Mouse (Mus musculus) forebrain, embryonic 13.5 days (tissue): ENCODE data around the gene Tmem141. TPM values are rescaled to one million over a fixed set of nuclear protein-coding genes. Genes with fewer than 3 reads are reported as not detected.

ENCODE experiments used
- ATAC-seq: fragments of 200-750 bp; cut with Nextera tagmentation; 2 replicates; pipeline ENCODE4 v1.8.0; 2017
- H3K27ac ChIP-seq: fragments of 300-500 bp; sonication (generic); 2 replicates; pipeline ENCODE4 v1.5.1; 2015; ENCODE audit warnings: inconsistent platforms, mild to moderate bottlenecking, moderate library complexity
- H3K27me3 ChIP-seq: fragments of 300-500 bp; sonication (generic); 2 replicates; pipeline ENCODE4 v1.6.1; 2015; ENCODE audit warnings: mild to moderate bottlenecking, inconsistent platforms
- H3K36me3 ChIP-seq: fragments of 300-500 bp; sonication (generic); 2 replicates; pipeline ENCODE4 v1.6.1; 2015; ENCODE audit warnings: mild to moderate bottlenecking, inconsistent platforms; ENCODE audit not compliant: poor library complexity, severe bottlenecking
- H3K4me1 ChIP-seq: fragments of 300-500 bp; sonication (generic); 2 replicates; pipeline ENCODE4 v1.6.1; 2015; ENCODE audit warnings: inconsistent platforms
- H3K4me2 ChIP-seq: fragments of 300-500 bp; sonication (generic); 2 replicates; pipeline ENCODE4 v1.6.1; 2015; ENCODE audit warnings: inconsistent platforms, mild to moderate bottlenecking, moderate library complexity
- H3K4me3 ChIP-seq: fragments of 300-500 bp; sonication (generic); 2 replicates; pipeline ENCODE4 v1.5.1; 2015; ENCODE audit warnings: mild to moderate bottlenecking, inconsistent platforms
- H3K9ac ChIP-seq: fragments of 300-500 bp; sonication (generic); 2 replicates; pipeline ENCODE4 v1.6.1; 2015; ENCODE audit warnings: mild to moderate bottlenecking, inconsistent platforms
- H3K9me3 ChIP-seq: fragments of 300-500 bp; sonication (generic); replicated peaks from 2 replicates; pipeline ENCODE4 v1.6.1; 2016; ENCODE audit warnings: inconsistent platforms
- WGBS: fragments of 180-500 bp; shearing (Covaris S2); methylation state at CpG from one replicate; pipeline ENCODE4 v1.1.7; 2015; 5-methylcytosine and 5-hydroxymethylcytosine counted together
- polyA plus RNA-seq: library from polyadenylated mRNA; unstranded; fragments of >200 nt; fragmentation: Nextera tagmentation; extraction: Ambion mirVana; gene quantifications from 2 replicates; pipeline ENCODE4 v1.2.1, GENCODE M21; 2015

The Tmem141 gene
- polyA plus RNA-seq, 1 experiment from 2014 or later: 14.3 TPM

DNA sequence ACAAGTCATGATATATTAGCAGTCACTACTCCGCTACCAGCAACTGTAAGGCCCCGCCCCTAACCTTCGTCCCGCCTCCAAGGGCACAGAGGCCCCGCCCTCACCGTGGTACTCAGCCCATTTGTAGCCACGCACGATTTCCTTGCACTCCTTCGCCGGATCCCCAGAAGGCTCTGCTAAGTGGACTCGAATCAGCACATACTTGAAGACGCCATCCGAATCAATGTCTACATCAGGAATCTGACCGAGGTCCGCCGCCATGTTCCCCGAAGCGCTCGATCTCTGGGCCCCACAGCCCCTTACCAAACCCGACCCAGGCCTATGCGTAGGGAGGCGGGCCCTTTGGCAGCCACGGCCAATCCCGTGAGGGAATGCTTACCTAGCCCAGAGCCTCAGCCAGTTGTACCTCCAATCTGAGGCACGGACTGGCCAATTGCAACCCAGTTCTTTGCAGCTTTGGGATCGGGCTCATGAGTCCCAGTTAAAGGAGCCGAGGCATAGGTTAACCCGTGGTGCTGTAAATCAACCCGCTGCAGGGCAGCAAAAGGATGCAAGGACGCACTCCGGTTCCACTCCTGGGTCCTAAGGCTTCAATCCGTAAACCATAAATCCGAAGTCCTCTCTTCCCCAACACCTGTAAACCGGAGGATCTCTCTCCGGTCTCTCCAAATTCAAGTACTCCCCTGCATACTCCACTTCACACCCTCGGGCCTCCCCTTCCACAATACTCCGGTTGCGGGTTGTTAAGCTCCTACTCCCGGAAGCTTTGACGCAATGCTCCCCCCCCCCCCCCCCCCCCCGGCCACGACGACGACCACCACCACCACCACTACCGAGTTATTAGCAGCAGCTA is 47.0 kb downstream of the Tmem141 start, which contains the start of the genes Mamdc4 and Phpt1:
Gene Mamdc4 (minus strand): TSS at position 267 of the 853 bp plus-strand sequence.
Gene Phpt1 (minus strand): TSS at position 646 of the 853 bp plus-strand sequence.
- peaks cover 57% of the 10 kb centered on the region for H3K4me1 ChIP-seq

DNA sequence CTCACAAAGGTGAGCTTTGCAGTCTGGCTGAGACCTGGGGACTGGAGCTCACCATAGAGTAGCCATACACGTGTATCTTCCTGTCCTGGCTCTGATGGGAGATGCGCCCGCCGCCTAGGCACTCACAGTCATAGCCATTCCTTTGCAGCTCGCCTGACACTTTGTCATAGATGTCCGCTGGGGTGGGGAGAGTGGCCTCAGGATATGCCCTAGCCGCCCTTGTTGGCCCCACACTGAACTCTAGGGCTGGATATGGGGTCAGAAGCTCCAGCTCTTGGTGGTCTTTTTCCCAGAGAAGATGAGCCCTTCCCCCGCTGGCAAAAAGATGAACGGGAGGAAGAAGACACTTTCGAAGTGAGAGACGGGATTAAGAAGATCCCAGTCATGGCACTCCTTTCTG is 47.7 kb downstream of the Tmem141 start:
- peak; percentile 0; the same call in 1 of the 2 replicates for ATAC-seq
- no peak overlapping the region for H3K27ac ChIP-seq
- WGBS: 13% methylated on average over 11 of the region's 11 CpGs

More for the DNA sequence above, 47.0 kb downstream of the Tmem141 start, which contains the start of the genes Mamdc4 and Phpt1:
- peak within 1 kb of the TSS; percentile 92 for H3K4me2 ChIP-seq
- peak within 1 kb of the TSS; percentile 54 for H3K4me3 ChIP-seq
- H3K9me3 ChIP-seq: no peaks in the 10 kb centered on the region
- peak within 1 kb of the TSS; percentile 77 for H3K9ac ChIP-seq
- peak; percentile 99 for ATAC-seq
- H3K27ac ChIP-seq: peak within 1 kb of the TSS; percentile 76
- WGBS: under 1% methylated on average over 44 of the region's 45 CpGs
- peaks cover 43% of the 10 kb centered on the region for H3K27me3 ChIP-seq
- peaks cover 22% of the 10 kb centered on the region for H3K36me3 ChIP-seq

DNA sequence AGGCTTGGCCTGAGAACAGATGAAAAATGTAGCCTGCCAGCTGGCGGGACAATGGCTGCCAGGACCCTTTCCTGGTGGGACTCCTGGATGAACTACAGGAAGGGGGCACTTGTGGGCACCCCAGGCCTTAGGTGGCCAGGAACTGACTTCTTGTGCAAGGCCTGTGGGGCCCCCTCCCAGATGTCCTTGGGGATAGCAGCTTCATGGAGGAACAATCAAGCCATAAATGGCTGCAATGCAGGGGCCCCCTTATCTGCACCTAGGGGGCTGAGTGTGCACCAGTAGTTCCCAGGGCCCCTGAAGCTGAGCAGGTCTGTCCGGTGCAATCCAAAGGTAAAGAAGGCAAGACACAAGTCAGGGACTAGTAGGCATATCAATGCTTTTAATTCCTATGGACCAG is 48.7 kb downstream of the Tmem141 start:
- Histone ChIP-seq H3K4me3 (peak overlapping the region; percentile 54; the same call in 1 of the 2 replicates), H3K4me1 (peaks cover 41% of the 10 kb centered on the region), H3K27me3 (peaks cover 26% of the 10 kb centered on the region), H3K9me3 (no peaks in the 10 kb centered on the region), H3K9ac (peak overlapping the region; percentile 77; the same call in 1 of the 2 replicates), H3K27ac (no peak overlapping the region), H3K4me2 (peak overlapping the region; percentile 92; the same call in 1 of the 2 replicates), H3K36me3 (peaks cover 40% of the 10 kb centered on the region)
- 95% methylated on average over 2 of the region's 2 CpGs for WGBS
- ATAC-seq: no peak

More for the DNA sequence above, 47.7 kb downstream of the Tmem141 start:
- Histone ChIP-seq H3K36me3 (peaks cover 29% of the 10 kb centered on the region), H3K4me2 (peak overlapping the region; percentile 92), H3K9me3 (no peaks in the 10 kb centered on the region), H3K27me3 (peaks cover 36% of the 10 kb centered on the region), H3K4me3 (peak overlapping the region; percentile 54), H3K9ac (peak overlapping the region; percentile 77), H3K4me1 (peaks cover 51% of the 10 kb centered on the region)

DNA sequence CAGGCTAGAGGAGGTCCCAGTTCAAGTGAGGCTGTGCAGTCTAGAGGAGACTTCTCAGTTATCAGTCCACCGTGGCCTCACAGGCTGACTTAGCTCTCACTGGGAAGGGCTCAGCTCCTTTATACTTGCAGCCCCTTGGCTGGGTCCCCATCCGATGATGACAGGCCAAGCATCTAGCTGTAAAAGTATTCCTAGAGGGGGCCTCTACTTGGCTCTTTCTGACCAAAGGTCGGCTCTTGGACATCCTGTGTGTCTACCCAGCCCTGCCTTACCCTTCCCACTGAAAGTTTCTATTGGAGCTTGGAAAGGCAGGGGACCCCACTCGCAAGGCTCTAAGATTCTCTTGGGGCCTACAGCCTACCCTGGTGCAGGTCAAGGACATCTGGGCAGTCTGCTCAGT is 50.6 kb downstream of the Tmem141 start:
- WGBS: 95% methylated on average over 4 of the region's 4 CpGs
- no peak overlapping the region for H3K27ac ChIP-seq

More for the DNA sequence above, 50.6 kb downstream of the Tmem141 start:
- H3K4me3 ChIP-seq: no peak overlapping the region
- peaks cover 57% of the 10 kb centered on the region for H3K36me3 ChIP-seq
- no peaks in the 10 kb centered on the region for H3K9me3 ChIP-seq
- ATAC-seq: no peak
- peaks cover 7% of the 10 kb centered on the region for H3K27me3 ChIP-seq
- H3K9ac ChIP-seq: no peak overlapping the region
- no peak overlapping the region for H3K4me2 ChIP-seq
- H3K4me1 ChIP-seq: peaks cover 28% of the 10 kb centered on the region

Other genes with a start within 250 kb of the Tmem141 start
- gene Sapcd2, start 249.7 kb downstream of the Tmem141 start, polyA plus RNA-seq: 49.4 and 62.3 TPM in 2 replicates
- 0.68 and 0.98 TPM in 2 replicates for gene Entpd2, start 226.1 kb downstream of the Tmem141 start, polyA plus RNA-seq
- 287 and 315 TPM in 2 replicates for gene Npdc1, start 222.7 kb downstream of the Tmem141 start, polyA plus RNA-seq
- gene Fut7, start 198.7 kb downstream of the Tmem141 start, polyA plus RNA-seq: 0.08 TPM in 1 of 2 replicates, not detected in the other
- gene Abca2, start 193.3 kb downstream of the Tmem141 start, polyA plus RNA-seq: 5.7 and 8.2 TPM in 2 replicates
- gene Clic3, start 165.2 kb downstream of the Tmem141 start, polyA plus RNA-seq: 2.4 and 3.2 TPM in 2 replicates
- 62.0 and 65.9 TPM in 2 replicates for gene Paxx, start 160.9 kb downstream of the Tmem141 start, polyA plus RNA-seq
- gene Ptgds, start 152.0 kb downstream of the Tmem141 start, polyA plus RNA-seq: 7.6 and 9.7 TPM in 2 replicates
- not detected in 2 replicates for gene Lcn12, start 128.1 kb downstream of the Tmem141 start, polyA plus RNA-seq
- 97.9 and 103 TPM in 2 replicates for gene Fbxw5, start 121.3 kb downstream of the Tmem141 start, polyA plus RNA-seq
- gene C8g, start 120.3 kb downstream of the Tmem141 start, polyA plus RNA-seq: 4.2 and 5.2 TPM in 2 replicates
- 30.9 and 33.3 TPM in 2 replicates for gene Traf2, start 75.1 kb downstream of the Tmem141 start, polyA plus RNA-seq
- gene Edf1, start 64.2 kb downstream of the Tmem141 start, polyA plus RNA-seq: 383 and 401 TPM in 2 replicates
- gene Mamdc4, start 47.2 kb downstream of the Tmem141 start, polyA plus RNA-seq: 3.1 and 4.2 TPM in 2 replicates
- 179 and 189 TPM in 2 replicates for gene Phpt1, start 46.8 kb downstream of the Tmem141 start, polyA plus RNA-seq
- 2.2 and 3.4 TPM in 2 replicates for gene Ajm1, start 40.2 kb downstream of the Tmem141 start, polyA plus RNA-seq
- gene Rabl6, start 13.5 kb downstream of the Tmem141 start, polyA plus RNA-seq: 71.7 and 72.5 TPM in 2 replicates
- 0.11 and 0.32 TPM in 2 replicates for gene Ccdc183, start 4.3 kb downstream of the Tmem141 start, polyA plus RNA-seq
- 0.92 and 1.2 TPM in 2 replicates for gene Fcna, start 6.0 kb upstream of the Tmem141 start, polyA plus RNA-seq
- not detected in 2 replicates for gene Lcn8, start 31.1 kb upstream of the Tmem141 start, polyA plus RNA-seq
- not detected in 2 replicates for gene Lcn5, start 35.9 kb upstream of the Tmem141 start, polyA plus RNA-seq
- gene Lcn6, start 54.8 kb upstream of the Tmem141 start, polyA plus RNA-seq: not detected in 2 replicates
- not detected in 2 replicates for gene Lcn10, start 60.7 kb upstream of the Tmem141 start, polyA plus RNA-seq
- gene Obp2a, start 78.0 kb upstream of the Tmem141 start, polyA plus RNA-seq: not detected in 2 replicates
- 83.3 and 86.8 TPM in 2 replicates for gene Bmyc, start 84.7 kb upstream of the Tmem141 start, polyA plus RNA-seq
- gene Obp2b, start 115.0 kb upstream of the Tmem141 start, polyA plus RNA-seq: not detected in 2 replicates
- not detected in 2 replicates for gene Lcn3, start 143.6 kb upstream of the Tmem141 start, polyA plus RNA-seq
- not detected in 2 replicates for gene Lcn11, start 155.0 kb upstream of the Tmem141 start, polyA plus RNA-seq
- not detected in 2 replicates for gene Gm13539, start 160.3 kb upstream of the Tmem141 start, polyA plus RNA-seq
- gene Glt6d1, start 193.8 kb upstream of the Tmem141 start, polyA plus RNA-seq: not detected in 2 replicates
- gene Lcn9, start 201.1 kb upstream of the Tmem141 start, polyA plus RNA-seq: not detected in 2 replicates
- not detected in 2 replicates for gene Sohlh1, start 225.2 kb upstream of the Tmem141 start, polyA plus RNA-seq
- gene Kcnt1, start 241.7 kb upstream of the Tmem141 start, polyA plus RNA-seq: 3.2 and 4.5 TPM in 2 replicates